Mouse (Mus musculus) cerebellum, adult 8-10 months (tissue): ENCODE results near the gene Olfr301.

Experiments
- DNase-seq: peaks from one replicate; pipeline ENCODE4 v3.0.0; 2022

The Olfr301 gene

DNA sequence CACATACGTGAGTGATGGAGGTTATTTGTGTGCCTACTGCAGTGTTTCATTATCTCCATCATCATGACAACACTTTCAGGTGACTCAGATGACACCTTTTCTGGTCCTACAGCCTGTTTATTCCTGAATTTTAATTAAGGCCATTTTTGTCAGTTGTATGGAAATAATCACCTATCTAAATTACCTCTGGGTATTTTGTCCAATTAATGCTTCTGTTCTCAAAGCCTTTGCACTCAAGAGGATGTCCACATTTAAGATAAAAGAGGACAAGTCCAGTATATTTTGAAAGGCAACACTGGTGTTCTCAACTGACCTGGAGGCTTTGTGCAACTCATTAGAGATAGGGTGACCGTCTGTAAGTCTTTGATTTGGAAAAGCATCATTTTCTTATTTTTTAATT, at the start of gene Olfr301:
Gene Olfr301 (plus strand): TSS at position 301 of the 400 bp plus-strand sequence.
- DNase-seq = no peak

DNA sequence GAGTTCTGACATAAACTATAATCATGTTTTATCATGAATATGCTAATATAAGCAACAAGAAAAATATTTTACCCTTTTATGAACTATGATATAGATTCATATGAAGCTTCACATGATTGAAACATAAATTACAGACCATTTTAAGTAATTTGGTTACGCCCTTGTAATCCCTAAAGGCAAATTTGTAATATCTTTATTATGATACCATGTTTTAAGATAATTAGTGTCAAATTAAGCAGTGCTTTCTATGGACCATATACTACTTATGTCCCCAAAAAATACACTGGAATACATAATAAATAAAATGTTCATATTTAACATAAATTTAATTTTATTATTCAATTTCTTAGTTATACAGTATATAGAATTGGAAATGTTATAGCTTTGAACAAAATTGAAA, 36.8 kb upstream of the Olfr301 start, which contains the start of gene Olfr305:
Gene Olfr305 (minus strand): TSS at position 101 of the 400 bp plus-strand sequence.
- DNase-seq = no peak

DNA sequence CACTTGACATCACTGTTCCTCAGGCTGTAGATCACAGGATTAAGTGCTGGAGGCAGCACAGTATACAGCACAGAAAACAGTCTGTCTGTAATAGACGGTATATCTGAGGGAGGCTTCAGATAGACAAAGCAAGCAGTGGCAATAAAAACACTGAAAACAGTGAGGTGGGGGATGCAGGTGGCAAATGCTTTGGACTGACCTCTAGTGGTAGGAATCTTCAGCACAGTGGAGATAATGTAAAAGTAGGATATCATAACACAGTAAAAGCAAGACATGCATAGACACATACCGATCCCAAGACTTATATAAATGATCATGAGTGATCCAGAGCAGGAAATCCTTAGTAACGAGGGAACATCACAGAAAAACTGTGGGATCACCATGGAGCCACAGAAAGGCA, 17.9 kb upstream of the Olfr301 start:
- no peak for DNase-seq

DNA sequence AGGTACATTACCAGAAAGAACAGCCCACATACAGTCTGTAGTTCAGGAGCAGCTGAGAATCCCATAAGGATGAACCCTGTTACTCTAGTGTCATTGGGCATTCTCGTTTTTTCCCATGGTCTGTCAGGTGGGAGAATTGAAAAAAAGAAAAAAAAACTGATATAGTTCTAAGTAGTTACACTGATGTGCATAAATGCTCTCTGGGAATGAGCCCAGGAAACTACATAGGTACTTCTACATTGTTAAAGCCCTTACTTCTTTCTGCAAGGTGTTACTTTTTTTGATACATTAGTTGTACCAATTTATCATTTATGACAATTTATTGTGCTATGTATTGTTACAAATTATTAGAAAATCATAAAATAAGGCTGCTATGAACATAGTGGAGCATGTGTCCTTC, 17.1 kb upstream of the Olfr301 start, which contains the start of gene Olfr304:
Gene Olfr304 (minus strand): TSS at position 101 of the 400 bp plus-strand sequence.
- no peak for DNase-seq

DNA sequence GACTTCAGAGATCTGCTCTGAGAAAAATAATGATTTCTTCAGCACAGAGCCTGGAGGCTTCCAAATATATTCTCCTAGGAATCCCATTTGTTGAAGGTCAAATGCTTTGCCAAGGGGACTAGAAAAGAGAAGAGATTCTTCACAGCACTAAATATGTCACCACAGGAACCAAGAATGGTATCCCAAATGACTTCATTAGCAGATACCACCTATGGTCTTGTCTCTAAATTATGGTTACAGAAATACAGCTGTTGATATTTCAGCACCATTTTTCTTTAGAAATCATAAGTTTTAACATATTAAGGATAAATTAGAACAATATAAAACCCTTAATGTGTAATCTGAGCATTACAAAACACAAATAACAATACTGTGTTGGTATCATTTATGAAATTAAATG, 6.0 kb upstream of the Olfr301 start, which contains the start of gene Olfr303:
Gene Olfr303 (minus strand): TSS at position 101 of the 400 bp plus-strand sequence.
- DNase-seq = no peak

DNA sequence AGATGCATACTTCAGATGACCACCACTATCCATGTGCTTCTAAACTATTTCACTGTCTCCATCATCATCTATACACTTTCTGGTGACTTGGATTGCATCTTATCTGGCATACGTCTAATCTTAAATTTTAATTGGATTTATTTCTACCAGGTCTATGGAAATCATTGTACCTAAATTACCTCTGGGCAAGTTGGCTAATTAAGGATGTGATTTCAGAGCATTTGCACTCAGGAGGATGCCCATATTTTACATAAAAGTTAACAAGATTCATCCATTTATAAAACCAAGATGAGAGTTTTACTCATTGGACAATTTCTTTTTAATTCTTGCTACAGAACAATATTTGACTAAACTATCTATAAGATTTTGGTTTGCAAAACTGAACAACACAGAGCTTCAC, 56.0 kb downstream of the Olfr301 start, which contains the start of gene Olfr299:
Gene Olfr299 (plus strand): TSS at position 301 of the 400 bp plus-strand sequence.
- no peak for DNase-seq
